26 mouse cellular contexts compared by ENCODE assay signal in the genomic region with DNA sequence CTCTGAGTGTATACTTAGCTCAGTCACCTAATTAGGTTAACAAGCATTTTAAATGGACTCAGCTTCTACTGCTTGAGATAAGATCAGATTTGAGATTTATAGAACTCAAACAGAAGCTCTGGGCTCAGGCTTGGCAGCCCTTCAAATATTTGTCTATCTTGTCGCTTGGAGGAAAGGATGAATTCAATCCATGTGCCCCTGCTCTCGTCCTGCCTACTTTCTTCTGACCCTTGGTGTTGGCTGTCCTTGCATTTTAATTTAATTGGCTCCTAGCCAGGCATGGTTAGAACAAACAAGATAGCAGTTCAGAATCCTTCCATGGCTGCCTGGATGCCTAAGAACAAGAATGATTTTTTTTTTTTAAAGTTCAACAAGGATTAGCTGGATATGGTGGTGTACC.
DNase-seq lines count a peak whose midpoint lies in the region; ATAC-seq and TF ChIP-seq lines count a peak whose summit lies in the region.
"Had no signal": no experiment of that assay in that cellular context is flagged by ENCODE, and none has a peak within 500 bp of the region (broad histone marks: within the 10 kb centered on the region; RNA-seq: fewer than 3 reads in every experiment).

No protein-coding gene starts in this region.

- no peaks in the 10 kb centered on the region for H3K36me3 ChIP-seq in kidney, embryonic 15.5 days
- no peaks in the 10 kb centered on the region for H3K36me3 ChIP-seq in kidney, embryonic 16.5 days (ENCODE audit: insufficient read depth, low read length)
- no peaks in the 10 kb centered on the region for H3K36me3 ChIP-seq in stomach, postnatal 0 days (ENCODE audit: control insufficient read depth, insufficient read depth, low read length)
- H3K36me3 ChIP-seq: embryonic facial prominence, embryonic 13.5 days; forebrain, embryonic 15.5 days; hindbrain, embryonic 15.5 days; liver, embryonic 15.5 days; midbrain, embryonic 13.5 days; neural tube, embryonic 13.5 days had no signal

- 0 out of 2 replicates have a peak overlapping the region, but pooled peaks have one; percentile 22 for H3K27ac ChIP-seq in kidney, embryonic 15.5 days
- H3K27ac ChIP-seq in kidney, embryonic 16.5 days (ENCODE audit: low read length) = peak overlapping the region; percentile 6; the same call in 1 of the 2 replicates
- H3K27ac ChIP-seq in stomach, postnatal 0 days (replicated peaks) = no peak overlapping the region
- H3K27ac ChIP-seq: embryonic facial prominence, embryonic 13.5 days; forebrain, embryonic 15.5 days; hindbrain, embryonic 15.5 days; layer of hippocampus, adult 2 months; liver, embryonic 15.5 days; midbrain, embryonic 13.5 days; neural tube, embryonic 13.5 days had no signal

- no peak for TF ChIP-seq EP300 in stomach, postnatal 0 days (optimal IDR thresholded peaks at IDR 0.05)

- H3K9me3 ChIP-seq in kidney, embryonic 15.5 days (replicated peaks) = no peaks in the 10 kb centered on the region
- no peaks in the 10 kb centered on the region for H3K9me3 ChIP-seq in kidney, embryonic 16.5 days (ENCODE audit: low read length)
- no peaks in the 10 kb centered on the region for H3K9me3 ChIP-seq in stomach, postnatal 0 days (ENCODE audit: control insufficient read depth, low read length)
- H3K9me3 ChIP-seq: embryonic facial prominence, embryonic 13.5 days; forebrain, embryonic 15.5 days; hindbrain, embryonic 15.5 days; liver, embryonic 15.5 days; midbrain, embryonic 13.5 days; neural tube, embryonic 13.5 days had no signal

- WGBS in kidney, embryonic 15.5 days = 23% methylated on average over 2 of the region's 2 CpGs
- 29% methylated on average over 2 of the region's 2 CpGs for WGBS in kidney, embryonic 16.5 days
- WGBS in stomach, postnatal 0 days = 22% methylated on average over 2 of the region's 2 CpGs

- peak; percentile 78 for DNase-seq in heart, adult 11 months
- no peak for DNase-seq in heart, adult 8-10 months (ENCODE audit: low spot score)
- no peak for DNase-seq in kidney, adult 11 months
- peak; percentile 21 for DNase-seq in 3T3-L1 (ENCODE audit: low read depth, low spot score)
- no peak for DNase-seq in stomach, postnatal 0 days (ENCODE audit: low spot score)
- DNase-seq: adrenal gland, adult 8-10 months; cerebellum, adult 11 months; cerebellum, postnatal 14 days; gastrocnemius, postnatal 25 days; heart, postnatal 14 days; layer of hippocampus, postnatal 36 days; spleen, adult 18-20 months; thymus, adult 18-20 months; thymus, postnatal 4 days had no signal

- TF ChIP-seq CTCF in stomach, postnatal 0 days (IDR thresholded peaks at IDR 0.05; ENCODE audit: low read depth) = no peak

- no peak overlapping the region for H3K4me3 ChIP-seq in kidney, embryonic 15.5 days (replicated peaks)
- no peak overlapping the region for H3K4me3 ChIP-seq in kidney, embryonic 16.5 days (ENCODE audit: low read length)
- no peak overlapping the region for H3K4me3 ChIP-seq in stomach, postnatal 0 days (ENCODE audit: low read depth, low read length)
- H3K4me3 ChIP-seq: embryonic facial prominence, embryonic 13.5 days; forebrain, embryonic 15.5 days; hindbrain, embryonic 15.5 days; layer of hippocampus, adult 2 months; liver, embryonic 15.5 days; midbrain, embryonic 13.5 days; neural tube, embryonic 13.5 days had no signal

- ATAC-seq in kidney, embryonic 15.5 days (replicated peaks; ENCODE audit: low FRiP score) = no peak
- no peak for ATAC-seq in kidney, embryonic 16.5 days (ENCODE audit: low FRiP score, low TSS enrichment)
- no peak for ATAC-seq in megakaryocyte-erythroid progenitor cell, adult 5-6 weeks (replicated peaks; ENCODE audit: low FRiP score, low TSS enrichment, poor library complexity, severe bottlenecking)
- ATAC-seq in stomach, postnatal 0 days (ENCODE audit: low FRiP score, low TSS enrichment) = no peak
- ATAC-seq: forebrain, embryonic 15.5 days; intestine, postnatal 0 days; midbrain, embryonic 13.5 days had no signal

- no peaks in the 10 kb centered on the region for H3K27me3 ChIP-seq in kidney, embryonic 15.5 days
- no peaks in the 10 kb centered on the region for H3K27me3 ChIP-seq in kidney, embryonic 16.5 days (ENCODE audit: insufficient read depth, low read length)
- no peaks in the 10 kb centered on the region for H3K27me3 ChIP-seq in stomach, postnatal 0 days (ENCODE audit: control insufficient read depth, insufficient read depth, low read length)
- H3K27me3 ChIP-seq: CH12.LX; embryonic facial prominence, embryonic 13.5 days; forebrain, embryonic 15.5 days; hindbrain, embryonic 15.5 days; liver, embryonic 15.5 days; midbrain, embryonic 13.5 days; neural tube, embryonic 13.5 days had no signal

- H3K4me1 ChIP-seq in kidney, embryonic 15.5 days = peaks cover 36% of the 10 kb centered on the region
- peaks cover 26% of the 10 kb centered on the region for H3K4me1 ChIP-seq in kidney, embryonic 16.5 days (ENCODE audit: insufficient read depth, low read length)
- 0 out of 2 replicates have a peak, but pooled peaks cover 5% of the 10 kb centered on the region for H3K4me1 ChIP-seq in stomach, postnatal 0 days (replicated peaks; ENCODE audit: control insufficient read depth, insufficient read depth)
- H3K4me1 ChIP-seq: liver, embryonic 15.5 days had no signal

- no peak overlapping the region for H3K9ac ChIP-seq in kidney, embryonic 15.5 days
- no peak overlapping the region for H3K9ac ChIP-seq in kidney, embryonic 16.5 days (replicated peaks; ENCODE audit: low read length)
- no peak overlapping the region for H3K9ac ChIP-seq in stomach, postnatal 0 days (ENCODE audit: low read length)
- H3K9ac ChIP-seq: embryonic facial prominence, embryonic 13.5 days; forebrain, embryonic 15.5 days; hindbrain, embryonic 15.5 days; liver, embryonic 15.5 days; midbrain, embryonic 13.5 days; neural tube, embryonic 13.5 days had no signal

- no peak overlapping the region for H3K4me2 ChIP-seq in kidney, embryonic 15.5 days
- H3K4me2 ChIP-seq in kidney, embryonic 16.5 days (replicated peaks; ENCODE audit: low read depth, low read length) = no peak overlapping the region
- H3K4me2 ChIP-seq in stomach, postnatal 0 days (replicated peaks; ENCODE audit: low read depth) = no peak overlapping the region
- H3K4me2 ChIP-seq: embryonic facial prominence, embryonic 13.5 days; forebrain, embryonic 15.5 days; hindbrain, embryonic 15.5 days; liver, embryonic 15.5 days; midbrain, embryonic 13.5 days; neural tube, embryonic 13.5 days had no signal

Comparison
In these comparisons a context has a peak if more than half of its experiments do, and no peak if none do; other contexts are left out.
1. DNase-seq: peak in heart, adult 11 months (single experiment) and 3T3-L1 (single experiment); none in heart, adult 8-10 months (single experiment), kidney, adult 11 months (single experiment) and stomach, postnatal 0 days (single experiment).